Mouse (Mus musculus): ENCODE data around the gene Rpl36-ps4. TPM values are rescaled to one million over a fixed set of nuclear protein-coding genes. Genes with fewer than 3 reads are reported as not detected.
"Not testable (repeated sequence)": the region's sequence is repeated elsewhere in the genome, so short reads cannot be mapped to it uniquely, and the experiment has no call there.

Gene Rpl36-ps4
- polyA plus RNA-seq, 1 experiment = not detected

- TF ChIP-seq FOSL1 (IDR thresholded peaks at IDR 0.05; ENCODE audit: insufficient read depth, low read length, poor library complexity, severe bottlenecking) = no peak
- TF ChIP-seq MAX (IDR thresholded peaks at IDR 0.05) = no peak
- TF ChIP-seq MYOG (IDR thresholded peaks at IDR 0.05; ENCODE audit: control insufficient read depth, extremely low read depth, insufficient read length) = no peak
- TF ChIP-seq MYOD1 (IDR thresholded peaks at IDR 0.05; ENCODE audit: control insufficient read depth, insufficient read length, low read depth) = no peak
- TF ChIP-seq USF1 (IDR thresholded peaks at IDR 0.05; ENCODE audit: low read depth) = no peak
- no peak for TF ChIP-seq CEBPB (IDR thresholded peaks at IDR 0.05; ENCODE audit: low read depth)
- no peak for TF ChIP-seq CTCF (IDR thresholded peaks at IDR 0.05; ENCODE audit: control insufficient read depth, insufficient read depth, insufficient read length)
- Histone ChIP-seq H3ac (ENCODE audit: control insufficient read depth, insufficient read length, low read depth) (no peak overlapping the region), H3K79me2 (ENCODE audit: control insufficient read depth, insufficient read depth) (no peaks in the 10 kb centered on the region)
Observed at GRCm38 (mm10) chr17:87957096-87957840, 36.5 kb downstream of the Rpl36-ps4 start.

GRCm38 (mm10) chr17:87958283-87958682 lies 37.5 kb downstream of the Rpl36-ps4 start:
- Histone ChIP-seq H3K79me3 (ENCODE audit: low read depth) (no peaks in the 10 kb centered on the region), H3K79me2 (ENCODE audit: control insufficient read depth, insufficient read depth) (no peaks in the 10 kb centered on the region), H3ac (ENCODE audit: control insufficient read depth, insufficient read length, low read depth) (no peak overlapping the region), H3K36me3 (ENCODE audit: control insufficient read depth, insufficient read depth) (no peaks in the 10 kb centered on the region), H3K4me3 (ENCODE audit: insufficient read depth, poor library complexity, severe bottlenecking) (no peak overlapping the region), H3K27me3 (ENCODE audit: control insufficient read depth, insufficient read depth, insufficient read length) (no peaks in the 10 kb centered on the region)
- TF ChIP-seq MAX (IDR thresholded peaks at IDR 0.05) = no peak
- no peak for TF ChIP-seq CTCF (IDR thresholded peaks at IDR 0.05; ENCODE audit: control insufficient read depth, insufficient read depth, insufficient read length)
- no peak for TF ChIP-seq MYOG (IDR thresholded peaks at IDR 0.05; ENCODE audit: control insufficient read depth, extremely low read depth, insufficient read length)
- no peak for TF ChIP-seq MYOD1 (IDR thresholded peaks at IDR 0.05; ENCODE audit: control insufficient read depth, insufficient read length, low read depth)
- no peak for TF ChIP-seq FOSL1 (IDR thresholded peaks at IDR 0.05; ENCODE audit: insufficient read depth, low read length, poor library complexity, severe bottlenecking)
- no peak for TF ChIP-seq USF1 (IDR thresholded peaks at IDR 0.05; ENCODE audit: low read depth)
- TF ChIP-seq CEBPB (IDR thresholded peaks at IDR 0.05; ENCODE audit: low read depth) = no peak

More at GRCm38 (mm10) chr17:87957096-87957840, 36.5 kb downstream of the Rpl36-ps4 start:
- Histone ChIP-seq H3K4me3 (ENCODE audit: insufficient read depth, poor library complexity, severe bottlenecking) (no peak overlapping the region), H3K79me3 (ENCODE audit: low read depth) (no peaks in the 10 kb centered on the region), H3K27me3 (ENCODE audit: control insufficient read depth, insufficient read depth, insufficient read length) (no peaks in the 10 kb centered on the region), H3K36me3 (ENCODE audit: control insufficient read depth, insufficient read depth) (no peaks in the 10 kb centered on the region)

DNA sequence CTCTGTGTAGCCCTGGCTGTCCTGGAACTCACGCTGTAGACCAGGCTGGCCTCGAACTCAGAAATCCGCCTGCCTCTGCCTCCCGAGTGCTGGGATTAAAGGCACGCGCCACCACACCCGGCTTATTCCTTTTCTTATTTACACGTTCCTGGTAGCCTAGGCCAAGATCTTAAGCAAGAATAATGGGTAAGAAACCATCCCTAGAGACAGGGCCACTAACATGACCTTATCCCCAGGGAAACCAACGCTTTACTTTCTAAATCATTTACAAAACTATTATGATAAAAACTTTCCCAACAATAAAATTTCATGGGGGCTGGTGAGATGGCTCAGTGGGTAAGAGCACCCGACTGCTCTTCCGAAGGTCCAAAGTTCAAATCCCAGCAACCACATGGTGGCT lies 38.6 kb downstream of the Rpl36-ps4 start:
- not testable (repeated sequence) for H3K4me3 ChIP-seq (ENCODE audit: insufficient read depth, poor library complexity, severe bottlenecking); H3K79me2 ChIP-seq (ENCODE audit: control insufficient read depth, insufficient read depth); H3K27me3 ChIP-seq (ENCODE audit: control insufficient read depth, insufficient read depth, insufficient read length); H3ac ChIP-seq (ENCODE audit: control insufficient read depth, insufficient read length, low read depth); H3K79me3 ChIP-seq (ENCODE audit: low read depth); H3K36me3 ChIP-seq (ENCODE audit: control insufficient read depth, insufficient read depth)

GRCm38 (mm10) chr17:87959931-87960330 lies 39.2 kb downstream of the Rpl36-ps4 start:
- not testable (repeated sequence) for H3K36me3 ChIP-seq (ENCODE audit: control insufficient read depth, insufficient read depth); H3K27me3 ChIP-seq (ENCODE audit: control insufficient read depth, insufficient read depth, insufficient read length); H3ac ChIP-seq (ENCODE audit: control insufficient read depth, insufficient read length, low read depth); H3K79me2 ChIP-seq (ENCODE audit: control insufficient read depth, insufficient read depth); H3K4me3 ChIP-seq (ENCODE audit: insufficient read depth, poor library complexity, severe bottlenecking); H3K79me3 ChIP-seq (ENCODE audit: low read depth)

DNA sequence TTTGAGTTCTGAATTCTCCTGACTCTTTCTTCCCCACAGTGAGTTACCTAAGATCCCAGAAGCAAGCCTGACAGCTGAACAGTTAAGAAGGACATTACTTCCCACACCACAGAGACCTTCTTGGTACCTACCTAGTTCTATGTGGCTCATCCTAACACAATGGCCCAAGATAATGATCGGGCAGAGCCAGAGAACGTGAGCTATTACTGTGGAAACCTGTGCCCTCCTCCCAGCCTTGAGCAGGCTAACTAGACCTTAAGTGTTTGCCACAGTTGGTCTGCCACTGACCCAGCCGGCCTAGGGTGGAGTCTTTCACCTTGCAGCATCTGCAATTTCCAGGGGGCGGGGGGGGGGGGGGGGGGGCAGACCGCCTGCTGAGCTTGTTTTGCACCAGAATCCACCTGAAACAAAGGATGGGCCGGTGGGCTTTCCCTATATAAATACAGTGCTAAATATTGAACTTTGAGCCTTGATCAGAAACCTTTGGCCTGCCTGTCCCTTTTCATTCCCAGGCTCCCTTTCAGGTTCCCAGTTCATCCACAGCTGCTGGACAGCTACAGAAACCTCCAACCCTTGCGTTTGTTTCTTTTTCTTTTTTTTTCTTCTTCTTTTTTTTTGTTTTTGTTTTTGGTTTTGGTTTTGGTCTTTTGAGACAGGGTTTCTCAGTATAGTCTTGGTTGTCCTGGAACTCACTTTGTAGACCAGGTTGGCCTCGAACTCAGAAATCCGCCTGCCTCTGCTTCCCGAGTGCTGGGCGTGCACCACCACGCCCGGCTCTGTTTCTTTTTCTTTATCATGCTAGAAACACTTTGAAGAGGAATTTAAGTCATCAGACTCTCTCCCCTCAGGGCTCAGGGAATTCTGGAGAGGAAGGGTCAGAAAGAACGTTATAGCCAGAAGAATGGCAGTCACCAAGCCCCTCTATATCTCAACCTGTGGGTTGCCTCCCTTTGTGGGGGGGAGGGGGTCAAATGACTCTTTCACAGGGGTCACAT lies 42.6 kb downstream of the Rpl36-ps4 start:
- no peak for TF ChIP-seq MYOG (IDR thresholded peaks at IDR 0.05; ENCODE audit: control insufficient read depth, extremely low read depth, insufficient read length)
- no peak for TF ChIP-seq CTCF (IDR thresholded peaks at IDR 0.05; ENCODE audit: control insufficient read depth, insufficient read depth, insufficient read length)
- TF ChIP-seq MAX (IDR thresholded peaks at IDR 0.05) = no peak
- TF ChIP-seq FOSL1 (IDR thresholded peaks at IDR 0.05; ENCODE audit: insufficient read depth, low read length, poor library complexity, severe bottlenecking) = no peak
- no peak for TF ChIP-seq CEBPB (IDR thresholded peaks at IDR 0.05; ENCODE audit: low read depth)
- no peak for TF ChIP-seq MYOD1 (IDR thresholded peaks at IDR 0.05; ENCODE audit: control insufficient read depth, insufficient read length, low read depth)
- TF ChIP-seq USF1 (IDR thresholded peaks at IDR 0.05; ENCODE audit: low read depth) = no peak
- H3K27me3 ChIP-seq (ENCODE audit: control insufficient read depth, insufficient read depth, insufficient read length) = no peaks in the 10 kb centered on the region
- H3K36me3 ChIP-seq (ENCODE audit: control insufficient read depth, insufficient read depth) = no peaks in the 10 kb centered on the region

GRCm38 (mm10) chr17:87968483-87968926 lies 47.7 kb downstream of the Rpl36-ps4 start:
- not testable (repeated sequence) for H3K36me3 ChIP-seq (ENCODE audit: control insufficient read depth, insufficient read depth); H3K4me3 ChIP-seq (ENCODE audit: insufficient read depth, poor library complexity, severe bottlenecking); H3ac ChIP-seq (ENCODE audit: control insufficient read depth, insufficient read length, low read depth); H3K79me2 ChIP-seq (ENCODE audit: control insufficient read depth, insufficient read depth); H3K27me3 ChIP-seq (ENCODE audit: control insufficient read depth, insufficient read depth, insufficient read length); H3K79me3 ChIP-seq (ENCODE audit: low read depth)

More for the DNA sequence above, 42.6 kb downstream of the Rpl36-ps4 start:
- H3K79me3 ChIP-seq (ENCODE audit: low read depth) = no peaks in the 10 kb centered on the region
- no peak overlapping the region for H3ac ChIP-seq (ENCODE audit: control insufficient read depth, insufficient read length, low read depth)
- H3K4me3 ChIP-seq (ENCODE audit: insufficient read depth, poor library complexity, severe bottlenecking) = no peak overlapping the region
- no peaks in the 10 kb centered on the region for H3K79me2 ChIP-seq (ENCODE audit: control insufficient read depth, insufficient read depth)

Other genes starting within 250 kb of the Rpl36-ps4 start
- gene Msh2, start 248.6 kb upstream of the Rpl36-ps4 start, polyA plus RNA-seq (2012; fragmentation: generic; extraction: Trizol) = 12.9 TPM
- gene Kcnk12, start 123.0 kb upstream of the Rpl36-ps4 start, polyA plus RNA-seq (2012; fragmentation: generic; extraction: Trizol) = 0.30 TPM
- 20.7 TPM for gene Msh6, start 54.1 kb downstream of the Rpl36-ps4 start, polyA plus RNA-seq (2012; fragmentation: generic; extraction: Trizol)
- 9.3 TPM for gene Fbxo11, start 144.3 kb downstream of the Rpl36-ps4 start, polyA plus RNA-seq (2012; fragmentation: generic; extraction: Trizol)

Measured in C2C12 (cell line).